Mouse (Mus musculus) adrenal gland, adult (tissue): Measurements from ENCODE around the gene Ly6g6d.
A peak's percentile ranks its signal among the peaks of the same experiment; 100 is the strongest.

Experiments
- DNase-seq, 2 experiments: peaks; one replicate each; pipeline ENCODE4 v3.0.0; 2022 to 2023; ENCODE audit warnings: low spot score in 1 of 2; ENCODE audit not compliant: inconsistent age in 2 of 2

The Ly6g6d gene

DNA sequence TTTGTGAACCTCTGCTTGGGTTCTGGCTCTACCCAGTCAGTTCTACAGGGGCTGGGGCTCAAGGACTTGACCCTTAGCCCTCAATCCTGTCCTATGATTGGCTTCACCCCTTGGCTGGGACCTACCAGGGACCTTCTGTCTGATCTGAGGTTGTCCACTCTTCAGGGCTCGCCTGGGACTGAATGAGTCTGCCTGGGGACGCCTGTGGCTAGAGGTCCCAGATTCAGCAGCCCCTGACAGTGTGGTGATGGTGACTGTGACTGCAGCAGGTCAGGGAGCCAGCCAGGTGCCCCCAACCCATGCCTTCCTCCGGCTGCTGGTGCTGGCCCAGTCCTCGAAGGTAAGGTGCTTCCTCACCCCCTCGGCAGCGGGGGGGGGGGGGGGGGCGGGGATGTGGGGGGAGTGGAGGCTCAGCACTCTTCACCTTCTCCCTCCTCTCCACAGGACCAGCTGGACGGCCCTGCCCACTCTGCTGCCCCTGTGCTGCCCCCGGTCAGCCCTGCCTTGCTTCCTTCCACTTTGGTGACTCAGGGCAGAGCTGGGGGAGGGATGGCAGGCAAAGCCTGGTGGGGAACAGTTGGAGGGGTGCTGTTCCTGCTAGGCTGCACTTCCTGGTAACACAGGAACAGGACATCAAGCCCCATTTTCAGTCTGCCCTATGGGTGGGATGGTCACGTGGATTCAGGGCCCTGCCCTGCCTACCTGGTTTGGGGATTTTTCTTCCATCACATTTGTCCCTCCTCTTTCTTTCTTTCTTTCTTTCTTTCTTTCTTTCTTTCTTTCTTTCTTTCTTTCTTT is 53.0 kb downstream of the Ly6g6d start:
- DNase-seq, result no peak

- DNase-seq, result no peak
These were observed 53.6 kb downstream of the Ly6g6d start for GRCm38 (mm10) chr17:35024261-35024660.

DNA sequence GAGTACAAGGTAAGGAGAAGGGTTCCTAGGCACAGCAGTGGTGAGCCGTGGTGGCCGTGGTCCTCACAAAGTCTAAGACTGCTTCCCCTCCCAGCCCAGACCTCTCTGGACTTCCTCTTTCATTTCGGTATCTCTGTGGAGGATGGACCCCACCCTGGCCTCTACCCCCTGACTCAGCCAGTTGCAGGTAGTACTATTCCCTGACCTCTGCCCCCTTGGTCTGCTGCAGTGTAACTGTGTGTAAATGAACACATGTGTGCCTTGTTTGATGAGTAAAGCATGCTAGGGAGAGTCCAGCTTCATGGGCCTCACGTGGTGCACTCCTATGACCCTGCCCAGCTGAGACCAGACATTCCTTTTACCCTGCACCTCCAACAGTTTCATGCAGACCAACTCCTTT is 54.1 kb downstream of the Ly6g6d start:
- DNase-seq, result no peak

DNA sequence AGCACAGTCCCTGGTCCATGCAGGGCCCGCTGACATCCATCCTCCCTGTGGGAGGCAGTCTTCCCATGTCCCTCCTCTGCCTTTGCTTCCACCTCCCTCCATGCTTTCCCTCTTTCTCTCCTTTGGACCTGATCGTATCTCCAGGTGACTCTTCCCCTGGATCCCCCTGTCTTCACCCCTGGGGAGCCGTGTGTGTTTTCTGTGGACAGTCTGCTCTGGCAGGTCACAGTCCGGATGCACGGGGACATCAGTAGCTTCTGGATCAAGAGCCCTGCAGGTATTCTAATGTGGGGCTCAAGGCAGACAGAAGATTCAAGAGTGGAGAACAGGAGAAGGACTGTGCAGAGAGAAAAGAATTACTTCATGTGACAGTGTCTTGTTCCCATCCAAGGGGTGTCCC is 54.6 kb downstream of the Ly6g6d start:
- no peak for DNase-seq

- no peak for DNase-seq
These were observed 55.3 kb downstream of the Ly6g6d start for GRCm38 (mm10) chr17:35022541-35023060.

GRCm38 (mm10) chr17:35021842-35022477 is 55.9 kb downstream of the Ly6g6d start:
- peak in 1 of 2 experiments; percentile 46 for DNase-seq
